Mouse (Mus musculus) thymus, adult 2 months (tissue): ENCODE data around the gene Sfxn3.

ENCODE experiments used
- CTCF ChIP-seq: fragments of 200-500 bp; IDR thresholded peaks from 2 replicates; pipeline ENCODE4 v1.5.1; 2012; ENCODE audit warnings: mild to moderate bottlenecking, control low read depth, low read length, moderate library complexity, borderline replicate concordance; ENCODE audit not compliant: control insufficient read depth, poor library complexity, insufficient read depth; ENCODE audit errors: extremely low read depth
- POLR2A ChIP-seq: fragments of 200-500 bp; IDR thresholded peaks from 2 replicates; pipeline ENCODE4 v1.6.1; 2012; ENCODE audit warnings: mild to moderate bottlenecking, low read length, control low read depth, moderate library complexity; ENCODE audit not compliant: control insufficient read depth, poor library complexity, insufficient read depth; ENCODE audit errors: extremely low read depth

DNA sequence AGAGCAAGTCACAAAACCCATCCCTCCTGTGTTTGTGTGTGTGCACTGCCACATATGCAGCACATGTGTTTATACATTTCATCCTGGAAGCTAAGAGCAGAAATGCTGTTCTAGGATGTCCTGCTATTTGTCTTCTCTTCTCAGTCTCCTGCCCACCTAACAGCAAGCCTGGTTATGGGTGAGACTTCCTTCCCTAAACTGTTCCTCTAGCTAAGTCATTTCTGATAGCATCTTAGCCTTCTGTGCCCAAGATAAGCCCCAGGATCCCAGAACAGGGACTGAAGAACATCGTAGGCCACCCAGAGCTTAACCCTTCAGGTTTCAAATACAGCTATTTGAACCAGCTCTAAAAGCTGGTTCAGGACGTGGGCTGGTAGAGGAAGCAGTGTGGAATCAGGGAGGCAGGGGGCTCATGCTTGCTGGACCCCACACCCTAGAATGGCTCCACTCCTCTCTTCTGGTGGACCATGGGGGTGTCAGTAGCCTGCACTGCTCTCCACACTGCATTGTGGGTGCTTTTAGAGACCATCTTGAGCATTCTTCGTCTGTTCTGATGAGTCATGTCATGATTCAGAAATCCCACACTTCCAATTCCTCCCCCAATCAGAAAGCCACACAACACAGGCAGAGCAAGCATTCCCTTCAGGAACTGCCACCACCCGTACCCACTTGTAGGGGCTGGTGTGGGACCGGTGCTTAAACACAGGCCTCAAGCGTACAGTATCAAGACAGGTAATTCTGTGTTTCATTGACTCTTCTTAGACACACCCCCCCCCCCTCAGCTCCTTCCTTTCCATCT is 7.8 kb downstream of the Sfxn3 start:
- TF ChIP-seq CTCF: no peak
- no peak for TF ChIP-seq POLR2A
